Comparison of ENCODE assay signal across 8 mouse cellular contexts in the genomic region with DNA sequence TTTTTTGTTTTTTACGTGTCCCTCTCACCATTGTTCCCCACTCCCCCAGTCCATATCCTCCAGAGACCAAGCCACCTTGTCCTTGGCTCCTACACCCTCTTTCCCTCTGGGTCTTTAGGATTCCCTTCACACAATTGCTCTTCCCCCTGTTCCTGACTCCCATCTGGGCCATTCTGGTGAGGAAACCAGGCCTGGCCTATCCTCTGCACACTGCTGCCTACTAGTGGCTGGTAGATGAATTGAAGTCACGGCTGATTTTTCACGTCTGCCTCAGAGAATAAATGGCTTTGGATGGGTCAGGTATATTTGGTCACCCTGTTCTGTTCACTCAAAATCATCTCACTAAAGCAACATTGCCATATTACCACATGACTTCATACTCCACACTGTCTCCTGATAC. TPM values are rescaled to one million over a fixed set of nuclear protein-coding genes. Genes with fewer than 3 reads are reported as not detected.
DNase-seq lines count a peak whose midpoint lies in the region; ATAC-seq and TF ChIP-seq lines count a peak whose summit lies in the region.

No protein-coding gene starts in this region.

- peaks cover 38% of the 10 kb centered on the region for H3K4me1 ChIP-seq in forebrain, embryonic 10.5 days
- H3K4me1 ChIP-seq in forebrain, embryonic 13.5 days: peaks cover 15% of the 10 kb centered on the region
- no peaks in the 10 kb centered on the region for H3K4me1 ChIP-seq in lung, postnatal 0 days (ENCODE audit: insufficient read depth, low read depth, low read length)

- H3K9me3 ChIP-seq in forebrain, embryonic 10.5 days: no peaks in the 10 kb centered on the region
- no peaks in the 10 kb centered on the region for H3K9me3 ChIP-seq in forebrain, embryonic 13.5 days (replicated peaks)
- H3K9me3 ChIP-seq in lung, postnatal 0 days (ENCODE audit: low read length): no peaks in the 10 kb centered on the region

- no peak for ATAC-seq in forebrain, embryonic 13.5 days
- no peak for ATAC-seq in lung, postnatal 0 days

- H3K36me3 ChIP-seq in forebrain, embryonic 10.5 days (replicated peaks): peaks cover 35% of the 10 kb centered on the region
- peaks cover 26% of the 10 kb centered on the region for H3K36me3 ChIP-seq in forebrain, embryonic 13.5 days (ENCODE audit: poor library complexity, severe bottlenecking)
- H3K36me3 ChIP-seq in lung, postnatal 0 days (ENCODE audit: insufficient read depth, low read length): peaks cover 19% of the 10 kb centered on the region

- WGBS in forebrain, embryonic 10.5 days: 46% methylated on average over 3 of the region's 3 CpGs
- 49% methylated on average over 3 of the region's 3 CpGs for WGBS in forebrain, embryonic 13.5 days
- WGBS in lung, postnatal 0 days: 51% methylated on average over 3 of the region's 3 CpGs

- H3K4me3 ChIP-seq in forebrain, embryonic 10.5 days: no peak overlapping the region
- no peak overlapping the region for H3K4me3 ChIP-seq in forebrain, embryonic 13.5 days
- no peak overlapping the region for H3K4me3 ChIP-seq in lung, postnatal 0 days (ENCODE audit: low read depth, low read length)

- no peak overlapping the region for H3K4me2 ChIP-seq in forebrain, embryonic 13.5 days
- no peak overlapping the region for H3K4me2 ChIP-seq in lung, postnatal 0 days (replicated peaks; ENCODE audit: low read depth, low read length)

- H3K27me3 ChIP-seq in forebrain, embryonic 10.5 days (ENCODE audit: poor library complexity, severe bottlenecking): peaks cover 14% of the 10 kb centered on the region; the same call in 1 of the 2 replicates
- no peaks in the 10 kb centered on the region for H3K27me3 ChIP-seq in forebrain, embryonic 13.5 days
- no peaks in the 10 kb centered on the region for H3K27me3 ChIP-seq in lung, postnatal 0 days (replicated peaks; ENCODE audit: insufficient read depth, low read length)

- no peak overlapping the region for H3K9ac ChIP-seq in forebrain, embryonic 13.5 days
- H3K9ac ChIP-seq in lung, postnatal 0 days (replicated peaks; ENCODE audit: low read depth): no peak overlapping the region

- no peak overlapping the region for H3K27ac ChIP-seq in forebrain, embryonic 10.5 days
- H3K27ac ChIP-seq in forebrain, embryonic 13.5 days: no peak overlapping the region
- no peak overlapping the region for H3K27ac ChIP-seq in lung, postnatal 0 days (ENCODE audit: low read length)

- TF ChIP-seq EP300 in lung, postnatal 0 days (IDR thresholded peaks at IDR 0.05): no peak

- peak; percentile 94 for TF ChIP-seq CTCF in lung, postnatal 0 days (IDR thresholded peaks at IDR 0.05)

- peak; percentile 51 for DNase-seq in forebrain, embryonic 10.5 days (ENCODE audit: extremely low spot score, low spot score)
- DNase-seq in spleen, postnatal 10 days (ENCODE audit: low spot score in 2 of 2): peak; percentile 32 to 59
- DNase-seq in spleen, postnatal 14 days (ENCODE audit: low spot score in 2 of 2): no peak
- peak; percentile 64 for DNase-seq in embryo, embryonic 9.5 days (ENCODE audit: extremely low spot score)
- peak; percentile 59 for DNase-seq in lung, postnatal 0 days (ENCODE audit: low spot score)
- no peak for DNase-seq in right cerebral cortex, postnatal 4 days
- DNase-seq in gastrocnemius, adult 8-10 months (ENCODE audit: low spot score in 2 of 2): no peak

RNA-seq across cellular contexts. Expression of gene Slc2a1, which starts 31.6 kb away (rescaled TPM):
- polyA plus RNA-seq in forebrain, embryonic 10.5 days (2016; fragmentation: Nextera tagmentation; extraction: Ambion mirVana): 204 and 222 TPM in 2 replicates
- 95.4 and 96.2 TPM in 2 replicates for polyA plus RNA-seq in forebrain, embryonic 13.5 days (2015; fragmentation: Nextera tagmentation; extraction: Ambion mirVana)
- polyA plus RNA-seq in lung, postnatal 0 days (2015; fragmentation: Nextera tagmentation; extraction: Ambion mirVana): 16.7 and 20.4 TPM in 2 replicates
- total RNA-seq in gastrocnemius, adult 8-10 months (2022): 1 to 10 TPM; 4.6 to 9.8 (median 5.3) TPM

RNA-seq across cellular contexts. Expression of gene Zfp691, which starts 33.9 kb away (rescaled TPM):
- polyA plus RNA-seq in forebrain, embryonic 10.5 days (2016; fragmentation: Nextera tagmentation; extraction: Ambion mirVana): 10.5 and 10.6 TPM in 2 replicates
- 9.1 and 9.3 TPM in 2 replicates for polyA plus RNA-seq in forebrain, embryonic 13.5 days (2015; fragmentation: Nextera tagmentation; extraction: Ambion mirVana)
- 4.6 and 5.8 TPM in 2 replicates for polyA plus RNA-seq in lung, postnatal 0 days (2015; fragmentation: Nextera tagmentation; extraction: Ambion mirVana)
- 10 to 100 TPM; 15.2 to 18.5 (median 16.8) TPM for total RNA-seq in gastrocnemius, adult 8-10 months (2022)

RNA-seq across cellular contexts. Expression of gene Ermap, which starts 49.7 kb away (rescaled TPM):
- polyA plus RNA-seq in forebrain, embryonic 10.5 days (2016; fragmentation: Nextera tagmentation; extraction: Ambion mirVana): 9.8 and 12.3 TPM in 2 replicates
- polyA plus RNA-seq in forebrain, embryonic 13.5 days (2015; fragmentation: Nextera tagmentation; extraction: Ambion mirVana): 0.87 and 2.1 TPM in 2 replicates
- polyA plus RNA-seq in lung, postnatal 0 days (2015; fragmentation: Nextera tagmentation; extraction: Ambion mirVana): 1.9 and 2.2 TPM in 2 replicates
- not detected for total RNA-seq in gastrocnemius, adult 8-10 months (2022)

RNA-seq across cellular contexts. Expression of gene Svbp, which starts 55.0 kb away (rescaled TPM):
- polyA plus RNA-seq in forebrain, embryonic 10.5 days (2016; fragmentation: Nextera tagmentation; extraction: Ambion mirVana): 126 and 138 TPM in 2 replicates
- 212 and 215 TPM in 2 replicates for polyA plus RNA-seq in forebrain, embryonic 13.5 days (2015; fragmentation: Nextera tagmentation; extraction: Ambion mirVana)
- 99.9 and 101 TPM in 2 replicates for polyA plus RNA-seq in lung, postnatal 0 days (2015; fragmentation: Nextera tagmentation; extraction: Ambion mirVana)
- 10 to 100 TPM in 2 of 4 experiments, 1 to 10 TPM in 2; 8.7 to 12.2 (median 10.1) TPM for total RNA-seq in gastrocnemius, adult 8-10 months (2022)

Comparison
In these comparisons a context has a peak if more than half of its experiments do, and no peak if none do; other contexts are left out.
1. DNase-seq: peak in forebrain, embryonic 10.5 days (single experiment), spleen, postnatal 10 days (2 of 2), embryo, embryonic 9.5 days (single experiment) and lung, postnatal 0 days (single experiment); none in spleen, postnatal 14 days (0 of 2), right cerebral cortex, postnatal 4 days (single experiment) and gastrocnemius, adult 8-10 months (0 of 2).